Mouse (Mus musculus): Measurements from ENCODE around the gene 4930404H24Rik. TPM values are rescaled to one million over a fixed set of nuclear protein-coding genes. Genes with fewer than 3 reads are reported as not detected.

4930404H24Rik gene
- polyA plus RNA-seq, 1 experiment = not detected

GRCm38 (mm10) chr2:153469317-153469716 lies 23.3 kb upstream of the 4930404H24Rik start:
- Histone ChIP-seq H3K27ac (ENCODE audit: control insufficient read depth, insufficient read depth, low read depth, low read length, poor library complexity) (no peak overlapping the region), H3K4me1 (ENCODE audit: control insufficient read depth, insufficient read depth, low read length) (no peaks in the 10 kb centered on the region), H3K4me3 (replicated peaks; ENCODE audit: control insufficient read depth, low read depth, low read length) (no peak overlapping the region)
- no peak for TF ChIP-seq CTCF (IDR thresholded peaks at IDR 0.05; ENCODE audit: control insufficient read depth, insufficient read depth, low read length)
- TF ChIP-seq POLR2A (IDR thresholded peaks at IDR 0.05; ENCODE audit: borderline replicate concordance, control insufficient read depth, low read depth, low read length) = no peak
- 53% methylated on average over 2 of the region's 2 CpGs for WGBS

- H3K4me1 ChIP-seq (ENCODE audit: control insufficient read depth, insufficient read depth, low read length) = no peaks in the 10 kb centered on the region
- no peak overlapping the region for H3K27ac ChIP-seq (ENCODE audit: control insufficient read depth, insufficient read depth, low read depth, low read length, poor library complexity)
- WGBS = 81% methylated on average over 4 of the region's 4 CpGs
- no peak for TF ChIP-seq CTCF (IDR thresholded peaks at IDR 0.05; ENCODE audit: control insufficient read depth, insufficient read depth, low read length)
- TF ChIP-seq POLR2A (IDR thresholded peaks at IDR 0.05; ENCODE audit: borderline replicate concordance, control insufficient read depth, low read depth, low read length) = no peak
- no peak overlapping the region for H3K4me3 ChIP-seq (replicated peaks; ENCODE audit: control insufficient read depth, low read depth, low read length)
Observed at GRCm38 (mm10) chr2:153469764-153470163, 22.8 kb upstream of the 4930404H24Rik start.

- 79% methylated on average over 3 of the region's 3 CpGs for WGBS
- TF ChIP-seq POLR2A (IDR thresholded peaks at IDR 0.05; ENCODE audit: borderline replicate concordance, control insufficient read depth, low read depth, low read length) (no peak), CTCF (IDR thresholded peaks at IDR 0.05; ENCODE audit: control insufficient read depth, insufficient read depth, low read length) (no peak)
Observed at GRCm38 (mm10) chr2:153470983-153471382, 21.6 kb upstream of the 4930404H24Rik start.

GRCm38 (mm10) chr2:153475114-153476112 lies 17.2 kb upstream of the 4930404H24Rik start:
- Histone ChIP-seq H3K4me3 (replicated peaks; ENCODE audit: control insufficient read depth, low read depth, low read length) (no peak overlapping the region), H3K27ac (ENCODE audit: control insufficient read depth, insufficient read depth, low read depth, low read length, poor library complexity) (no peak overlapping the region), H3K4me1 (ENCODE audit: control insufficient read depth, insufficient read depth, low read length) (no peaks in the 10 kb centered on the region)
- TF ChIP-seq POLR2A (IDR thresholded peaks at IDR 0.05; ENCODE audit: borderline replicate concordance, control insufficient read depth, low read depth, low read length) (no peak), CTCF (IDR thresholded peaks at IDR 0.05; ENCODE audit: control insufficient read depth, insufficient read depth, low read length) (no peak)
- WGBS = 41% methylated on average over 4 of the region's 4 CpGs

More at GRCm38 (mm10) chr2:153470983-153471382, 21.6 kb upstream of the 4930404H24Rik start:
- Histone ChIP-seq H3K4me3 (replicated peaks; ENCODE audit: control insufficient read depth, low read depth, low read length) (no peak overlapping the region), H3K27ac (ENCODE audit: control insufficient read depth, insufficient read depth, low read depth, low read length, poor library complexity) (no peak overlapping the region), H3K4me1 (ENCODE audit: control insufficient read depth, insufficient read depth, low read length) (no peaks in the 10 kb centered on the region)

- Histone ChIP-seq H3K27ac (ENCODE audit: control insufficient read depth, insufficient read depth, low read depth, low read length, poor library complexity) (no peak overlapping the region), H3K4me1 (ENCODE audit: control insufficient read depth, insufficient read depth, low read length) (peaks cover 3% of the 10 kb centered on the region), H3K4me3 (replicated peaks; ENCODE audit: control insufficient read depth, low read depth, low read length) (no peak overlapping the region)
- TF ChIP-seq POLR2A (IDR thresholded peaks at IDR 0.05; ENCODE audit: borderline replicate concordance, control insufficient read depth, low read depth, low read length) (no peak), CTCF (IDR thresholded peaks at IDR 0.05; ENCODE audit: control insufficient read depth, insufficient read depth, low read length) (peak; percentile 90)
- WGBS = 13% methylated on average over 4 of the region's 4 CpGs
Observed at GRCm38 (mm10) chr2:153478583-153478982, 14.0 kb upstream of the 4930404H24Rik start.

- H3K4me3 ChIP-seq (replicated peaks; ENCODE audit: control insufficient read depth, low read depth, low read length) = no peak overlapping the region
- TF ChIP-seq CTCF (IDR thresholded peaks at IDR 0.05; ENCODE audit: control insufficient read depth, insufficient read depth, low read length) = no peak
- TF ChIP-seq POLR2A (IDR thresholded peaks at IDR 0.05; ENCODE audit: borderline replicate concordance, control insufficient read depth, low read depth, low read length) = no peak
- H3K4me1 ChIP-seq (ENCODE audit: control insufficient read depth, insufficient read depth, low read length) = peaks cover 3% of the 10 kb centered on the region
- 54% methylated on average over 1 of the region's 1 CpGs for WGBS
- H3K27ac ChIP-seq (ENCODE audit: control insufficient read depth, insufficient read depth, low read depth, low read length, poor library complexity) = no peak overlapping the region
Observed at GRCm38 (mm10) chr2:153479486-153479885, 13.1 kb upstream of the 4930404H24Rik start.

GRCm38 (mm10) chr2:153481108-153481860 lies 11.3 kb upstream of the 4930404H24Rik start:
- Histone ChIP-seq H3K4me3 (replicated peaks; ENCODE audit: control insufficient read depth, low read depth, low read length) (no peak overlapping the region), H3K27ac (ENCODE audit: control insufficient read depth, insufficient read depth, low read depth, low read length, poor library complexity) (no peak overlapping the region), H3K4me1 (ENCODE audit: control insufficient read depth, insufficient read depth, low read length) (peaks cover 3% of the 10 kb centered on the region)
- TF ChIP-seq POLR2A (IDR thresholded peaks at IDR 0.05; ENCODE audit: borderline replicate concordance, control insufficient read depth, low read depth, low read length) = no peak
- no peak for TF ChIP-seq CTCF (IDR thresholded peaks at IDR 0.05; ENCODE audit: control insufficient read depth, insufficient read depth, low read length)
- WGBS = 45% methylated on average over 7 of the region's 7 CpGs

GRCm38 (mm10) chr2:153481861-153482120 lies 10.8 kb upstream of the 4930404H24Rik start:
- 67% methylated on average over 2 of the region's 2 CpGs for WGBS
- TF ChIP-seq POLR2A (IDR thresholded peaks at IDR 0.05; ENCODE audit: borderline replicate concordance, control insufficient read depth, low read depth, low read length) (no peak), CTCF (IDR thresholded peaks at IDR 0.05; ENCODE audit: control insufficient read depth, insufficient read depth, low read length) (no peak)
- H3K27ac ChIP-seq (ENCODE audit: control insufficient read depth, insufficient read depth, low read depth, low read length, poor library complexity) = no peak overlapping the region
- peaks cover 3% of the 10 kb centered on the region for H3K4me1 ChIP-seq (ENCODE audit: control insufficient read depth, insufficient read depth, low read length)
- no peak overlapping the region for H3K4me3 ChIP-seq (replicated peaks; ENCODE audit: control insufficient read depth, low read depth, low read length)
